Mouse (Mus musculus) spleen, postnatal 4 days (tissue): ENCODE data around the gene Btbd16.

ENCODE experiments used
- DNase-seq, 2 experiments: peaks; one replicate each; pipeline ENCODE4 v3.0.0; 2022; ENCODE audit warnings: low spot score in 2 of 2

The Btbd16 gene

GRCm38 (mm10) chr7:130768151-130768550 lies 5.7 kb upstream of the Btbd16 start:
- DNase-seq: no peak

GRCm38 (mm10) chr7:130770707-130771106 lies 3.2 kb upstream of the Btbd16 start:
- DNase-seq: peak; percentile 68 to 88

GRCm38 (mm10) chr7:130773171-130773830 lies 568 bp upstream of the Btbd16 start:
- DNase-seq: peak; percentile 41 to 77

GRCm38 (mm10) chr7:130780866-130781419 lies 7.1 kb downstream of the Btbd16 start:
- DNase-seq: no peak

GRCm38 (mm10) chr7:130782501-130783050 lies 8.7 kb downstream of the Btbd16 start:
- no peak for DNase-seq

- DNase-seq: no peak
These were observed 12.2 kb downstream of the Btbd16 start for GRCm38 (mm10) chr7:130785923-130786575.

GRCm38 (mm10) chr7:130786708-130787107 lies 12.8 kb downstream of the Btbd16 start:
- DNase-seq: no peak

GRCm38 (mm10) chr7:130787537-130787936 lies 13.7 kb downstream of the Btbd16 start:
- no peak for DNase-seq

- no peak for DNase-seq
These were observed 15.1 kb downstream of the Btbd16 start for GRCm38 (mm10) chr7:130788950-130789349.

GRCm38 (mm10) chr7:130789456-130789855 lies 15.6 kb downstream of the Btbd16 start:
- no peak for DNase-seq

- no peak for DNase-seq
These were observed 19.8 kb downstream of the Btbd16 start for GRCm38 (mm10) chr7:130793671-130794070.

- DNase-seq: peak; percentile 21 to 65
These were observed 22.9 kb downstream of the Btbd16 start for GRCm38 (mm10) chr7:130796786-130797185.

GRCm38 (mm10) chr7:130797524-130797923 lies 23.7 kb downstream of the Btbd16 start:
- peak in 1 of 2 experiments; percentile 53 for DNase-seq

- DNase-seq: peak in 1 of 2 experiments; percentile 55
These were observed 25.5 kb downstream of the Btbd16 start for GRCm38 (mm10) chr7:130799418-130799817.

- no peak for DNase-seq
These were observed 26.8 kb downstream of the Btbd16 start for GRCm38 (mm10) chr7:130800681-130801080.

GRCm38 (mm10) chr7:130801811-130802210 lies 27.9 kb downstream of the Btbd16 start:
- DNase-seq: no peak

- DNase-seq: no peak
These were observed 29.5 kb downstream of the Btbd16 start for GRCm38 (mm10) chr7:130803251-130803825.

GRCm38 (mm10) chr7:130804991-130805390 lies 31.1 kb downstream of the Btbd16 start:
- no peak for DNase-seq

- no peak for DNase-seq
These were observed 33.9 kb downstream of the Btbd16 start for GRCm38 (mm10) chr7:130807749-130808148.

GRCm38 (mm10) chr7:130808694-130809093 lies 34.8 kb downstream of the Btbd16 start:
- DNase-seq: no peak

- DNase-seq: no peak
These were observed 36.4 kb downstream of the Btbd16 start for GRCm38 (mm10) chr7:130810238-130810637.

GRCm38 (mm10) chr7:130812407-130812806 lies 38.5 kb downstream of the Btbd16 start:
- DNase-seq: peak in 1 of 2 experiments; percentile 48
